Mouse (Mus musculus): ENCODE results near the gene Abl1. TPM values are rescaled to one million over a fixed set of nuclear protein-coding genes. Genes with fewer than 3 reads are reported as not detected.
"Not testable (repeated sequence)": the region's sequence is repeated elsewhere in the genome, so short reads cannot be mapped to it uniquely, and the experiment has no call there.

Gene Abl1
- polyA plus RNA-seq, 1 experiment from 2014 or later = 38.2 TPM

DNA sequence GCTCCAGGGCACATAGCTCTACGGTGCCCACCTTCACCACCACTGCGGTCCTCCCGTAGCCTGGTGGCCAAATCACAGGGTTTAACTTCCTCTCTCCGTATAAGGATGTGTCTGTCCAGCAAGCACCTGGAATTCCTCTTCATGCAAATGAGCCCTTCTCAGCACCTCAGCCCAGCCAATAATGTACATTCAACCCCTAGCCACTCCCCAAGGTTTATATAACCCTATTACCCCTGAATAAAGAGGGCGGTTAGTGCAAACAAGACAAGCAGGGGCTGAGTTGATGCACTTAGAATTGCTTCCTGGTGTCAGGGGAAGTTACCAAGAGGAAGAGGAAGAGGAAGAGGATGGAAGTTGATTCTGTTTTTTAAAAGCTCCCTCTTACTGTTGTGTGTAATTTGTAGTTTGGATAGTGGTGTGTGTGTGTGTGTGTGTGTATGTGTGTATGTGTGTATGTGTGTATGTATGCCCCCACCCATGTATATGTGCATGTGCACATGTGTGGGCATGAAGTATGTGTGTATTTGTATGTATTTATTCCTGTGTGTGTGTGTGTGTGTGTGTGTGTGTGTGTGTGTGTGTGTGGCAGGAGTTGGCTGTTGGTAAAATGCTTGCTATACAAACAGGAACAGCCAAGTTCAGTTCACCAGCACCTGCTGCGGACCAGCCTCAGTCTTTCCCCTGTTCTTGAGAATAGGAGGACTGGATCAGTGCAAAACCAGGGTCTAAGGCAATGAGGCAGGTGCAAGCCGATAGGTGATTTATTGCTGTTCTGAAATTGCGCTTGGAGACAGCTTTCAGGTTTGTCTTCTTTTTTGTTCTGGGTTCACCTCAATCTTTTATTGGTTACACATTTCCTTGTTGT, 25.0 kb upstream of the Abl1 start:
- Histone ChIP-seq H3K9ac (no peak overlapping the region), H3K27me3 (replicated peaks) (peaks cover 69% of the 10 kb centered on the region), H3K27ac (no peak overlapping the region), H3K9me3 (peaks cover 5% of the 10 kb centered on the region; the same call in 1 of the 2 replicates), H3K4me3 (no peak overlapping the region), H3K36me3 (no peaks in the 10 kb centered on the region), H3K4me1 (no peaks in the 10 kb centered on the region), H3K4me2 (replicated peaks) (no peak overlapping the region)
- no peak for ATAC-seq (ENCODE audit: low FRiP score, low read depth)
- 67% methylated on average over 8 of the region's 8 CpGs for WGBS

DNA sequence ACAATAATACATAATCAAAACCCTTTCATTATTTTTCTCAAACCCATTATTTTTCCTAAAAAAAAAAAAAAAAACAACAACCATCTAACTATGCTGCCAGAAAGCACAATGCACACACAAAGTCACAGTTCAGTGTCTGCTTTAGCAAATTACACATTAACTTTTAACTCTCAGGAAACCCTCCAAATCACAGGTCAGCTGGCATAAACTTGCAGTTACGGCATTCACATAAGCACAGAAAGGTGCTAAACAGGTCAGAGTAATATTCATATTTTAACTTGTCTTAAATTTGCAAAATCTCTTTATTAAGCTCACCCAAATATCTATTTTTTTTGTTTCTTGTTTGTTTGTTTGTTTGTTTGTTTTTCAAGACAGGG, 24.4 kb upstream of the Abl1 start:
- Histone ChIP-seq H3K9ac (no peak overlapping the region), H3K27ac (no peak overlapping the region), H3K4me1 (no peaks in the 10 kb centered on the region), H3K9me3 (peaks cover 5% of the 10 kb centered on the region; the same call in 1 of the 2 replicates), H3K36me3 (no peaks in the 10 kb centered on the region), H3K27me3 (replicated peaks) (peaks cover 64% of the 10 kb centered on the region), H3K4me2 (replicated peaks) (no peak overlapping the region), H3K4me3 (no peak overlapping the region)
- no peak for ATAC-seq (ENCODE audit: low FRiP score, low read depth)
- 90% methylated on average over 1 of the region's 1 CpGs for WGBS

DNA sequence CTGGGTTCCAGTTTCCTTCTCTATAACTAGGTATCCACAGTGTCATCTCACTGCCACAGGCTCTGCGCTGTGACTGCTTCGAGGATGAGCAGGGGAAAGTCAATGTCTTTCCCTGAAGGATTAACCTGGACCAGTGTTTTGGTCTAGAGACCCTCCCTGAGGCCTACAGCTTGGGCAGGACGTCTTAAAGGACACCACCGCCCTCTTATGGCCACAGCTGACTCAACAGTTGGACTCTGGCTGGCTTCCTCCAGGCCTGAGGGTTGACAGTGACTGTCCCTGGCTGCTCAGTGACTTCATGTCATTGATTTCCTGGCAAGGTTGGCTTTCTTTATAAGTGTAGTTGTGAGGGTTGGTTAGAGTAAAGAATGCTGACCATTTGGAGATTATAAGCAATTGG, 20.8 kb upstream of the Abl1 start:
- Histone ChIP-seq H3K27me3 (replicated peaks) (peaks cover 42% of the 10 kb centered on the region), H3K4me2 (replicated peaks) (no peak overlapping the region), H3K36me3 (peaks cover 1% of the 10 kb centered on the region; the same call in 1 of the 2 replicates), H3K9ac (no peak overlapping the region), H3K9me3 (no peaks in the 10 kb centered on the region), H3K4me3 (no peak overlapping the region), H3K27ac (no peak overlapping the region), H3K4me1 (peaks cover 12% of the 10 kb centered on the region)
- 26% methylated on average over 4 of the region's 4 CpGs for WGBS
- no peak for ATAC-seq (ENCODE audit: low FRiP score, low read depth)

DNA sequence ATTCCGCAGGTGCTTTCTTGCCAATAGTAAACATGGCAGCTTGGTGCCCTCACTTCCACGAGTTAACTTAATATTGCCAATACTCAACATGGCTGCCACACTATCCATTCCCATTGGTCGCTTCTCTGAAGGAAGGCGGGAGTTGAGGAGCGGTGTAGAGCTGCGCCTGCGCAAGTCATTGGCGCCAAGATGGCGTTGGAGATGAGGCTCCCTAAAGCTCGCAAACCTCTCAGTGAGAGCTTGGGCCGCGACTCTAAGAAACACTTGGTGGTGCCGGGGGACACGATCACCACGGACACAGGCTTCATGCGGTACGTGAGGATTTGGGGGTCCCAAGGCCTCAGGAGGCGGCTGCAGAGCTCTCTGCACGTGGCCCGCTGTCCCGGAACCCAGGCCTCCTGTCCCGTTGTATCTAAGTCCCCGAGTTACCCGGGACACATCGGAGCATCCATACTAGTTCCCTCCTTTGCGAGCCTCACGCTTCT, 17.6 kb upstream of the Abl1 start, which contains the start of gene Exosc2:
Gene Exosc2 (plus strand): TSS at position 165 of the 485 bp plus-strand sequence.
- H3K36me3 ChIP-seq = peaks cover 32% of the 10 kb centered on the region
- WGBS = under 1% methylated on average over 27 of the region's 27 CpGs

DNA sequence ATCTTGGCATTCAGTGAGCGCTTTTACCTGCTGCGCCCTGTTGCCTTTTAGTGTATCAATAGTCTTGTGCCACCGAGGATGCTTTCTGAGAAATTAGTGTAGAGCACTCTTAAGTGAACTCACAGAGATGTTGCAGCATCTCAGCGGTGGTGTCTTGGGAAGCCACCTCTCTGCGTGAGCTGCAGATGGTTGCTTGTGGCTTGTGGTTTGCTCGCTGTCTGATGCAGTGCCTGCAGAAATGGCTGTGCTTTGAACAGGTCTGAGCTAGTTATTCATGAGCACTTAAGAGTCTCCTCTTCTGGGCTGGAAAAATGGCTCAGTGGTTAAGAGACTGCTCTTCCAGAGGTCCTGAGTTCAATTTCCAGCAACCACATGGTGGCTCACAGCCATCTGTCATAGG, 9.5 kb upstream of the Abl1 start:
- peaks cover 70% of the 10 kb centered on the region for H3K36me3 ChIP-seq
- ATAC-seq (ENCODE audit: low FRiP score, low read depth) = no peak

More for the DNA sequence above, 17.6 kb upstream of the Abl1 start, which contains the start of gene Exosc2:
- Histone ChIP-seq H3K4me3 (peak within 1 kb of the TSS; percentile 74), H3K9me3 (no peaks in the 10 kb centered on the region), H3K27ac (no peak within 1 kb of the TSS), H3K4me1 (peaks cover 21% of the 10 kb centered on the region), H3K27me3 (replicated peaks) (peaks cover 15% of the 10 kb centered on the region), H3K9ac (peak within 1 kb of the TSS; percentile 71), H3K4me2 (replicated peaks) (peak within 1 kb of the TSS; percentile 89)
- peak; percentile 96 for ATAC-seq (ENCODE audit: low FRiP score, low read depth)

DNA sequence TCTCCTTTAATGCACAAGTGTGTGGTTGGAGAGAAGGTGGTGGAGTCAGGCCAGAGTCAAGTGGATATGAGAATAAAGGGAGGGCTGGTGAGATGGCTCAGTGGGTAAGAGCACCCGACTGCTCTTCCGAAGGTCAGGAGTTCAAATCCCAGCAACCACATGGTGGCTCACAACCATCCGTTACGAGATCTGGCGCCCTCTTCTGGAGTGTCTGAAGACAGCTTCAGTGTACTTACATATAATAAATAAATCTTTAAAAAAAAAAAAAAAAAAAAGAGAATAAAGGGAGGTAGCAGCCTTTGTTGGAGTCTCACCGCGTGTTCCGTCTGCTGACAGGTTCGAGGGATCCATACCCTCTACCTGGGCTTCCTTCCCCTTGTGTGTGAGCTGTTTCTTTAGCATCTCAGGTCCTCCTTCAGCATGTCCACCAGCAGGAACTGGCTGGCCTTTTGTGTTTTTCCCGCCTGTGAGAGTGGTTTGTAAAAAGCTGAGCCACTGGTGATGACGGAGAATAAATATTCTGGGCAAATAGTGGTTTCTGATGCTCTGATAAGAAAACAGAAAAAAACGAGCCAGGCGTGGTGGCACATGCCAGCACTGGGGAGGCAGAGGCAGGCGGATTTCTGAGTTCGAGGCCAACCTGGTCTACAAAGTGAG, 7.0 kb upstream of the Abl1 start:
- not testable (repeated sequence) for H3K4me2 ChIP-seq (replicated peaks); H3K9me3 ChIP-seq; H3K27ac ChIP-seq; H3K9ac ChIP-seq; H3K4me3 ChIP-seq; H3K4me1 ChIP-seq; H3K27me3 ChIP-seq (replicated peaks); ATAC-seq (ENCODE audit: low FRiP score, low read depth)
- 89% methylated on average over 15 of the region's 15 CpGs for WGBS
- peaks cover 46% of the 10 kb centered on the region for H3K36me3 ChIP-seq

More for the DNA sequence above, 9.5 kb upstream of the Abl1 start:
- Histone ChIP-seq H3K9me3 (no peaks in the 10 kb centered on the region), H3K27ac (no peak overlapping the region), H3K9ac (no peak overlapping the region), H3K4me2 (replicated peaks) (no peak overlapping the region), H3K27me3 (replicated peaks) (no peaks in the 10 kb centered on the region), H3K4me1 (no peaks in the 10 kb centered on the region), H3K4me3 (no peak overlapping the region)
- WGBS = 97% methylated on average over 6 of the region's 6 CpGs

DNA sequence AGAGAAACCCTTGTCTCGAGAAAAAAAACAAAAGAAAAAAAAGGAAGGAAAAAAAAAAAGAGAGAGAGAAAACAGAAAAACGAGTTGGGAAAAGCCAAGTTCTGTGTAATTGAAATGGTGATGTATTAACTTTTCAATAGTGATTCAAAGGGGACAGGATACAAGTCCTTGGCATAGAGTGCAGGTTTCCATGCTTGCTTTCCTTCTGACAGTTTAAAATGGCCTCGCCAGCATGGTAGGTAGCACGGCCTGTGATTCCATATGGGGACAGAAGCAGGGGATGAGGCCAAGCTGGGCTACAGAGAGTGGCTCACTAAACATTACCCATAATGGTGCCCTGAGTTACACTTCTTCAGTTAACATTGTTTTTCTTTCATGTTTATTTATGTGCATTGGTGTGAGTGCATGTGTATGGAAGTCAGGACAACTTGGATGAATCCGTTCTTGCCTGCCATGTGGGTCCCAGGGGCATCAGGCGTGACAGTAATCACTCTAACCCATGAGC, 6.4 kb upstream of the Abl1 start:
- 91% methylated on average over 6 of the region's 6 CpGs for WGBS
- no peak overlapping the region for H3K4me2 ChIP-seq (replicated peaks)
- no peaks in the 10 kb centered on the region for H3K27me3 ChIP-seq (replicated peaks)
- no peaks in the 10 kb centered on the region for H3K9me3 ChIP-seq
- no peak overlapping the region for H3K27ac ChIP-seq
- H3K36me3 ChIP-seq = peaks cover 40% of the 10 kb centered on the region
- H3K9ac ChIP-seq = no peak overlapping the region
- H3K4me3 ChIP-seq = no peak overlapping the region
- ATAC-seq (ENCODE audit: low FRiP score, low read depth) = no peak
- H3K4me1 ChIP-seq = no peaks in the 10 kb centered on the region

DNA sequence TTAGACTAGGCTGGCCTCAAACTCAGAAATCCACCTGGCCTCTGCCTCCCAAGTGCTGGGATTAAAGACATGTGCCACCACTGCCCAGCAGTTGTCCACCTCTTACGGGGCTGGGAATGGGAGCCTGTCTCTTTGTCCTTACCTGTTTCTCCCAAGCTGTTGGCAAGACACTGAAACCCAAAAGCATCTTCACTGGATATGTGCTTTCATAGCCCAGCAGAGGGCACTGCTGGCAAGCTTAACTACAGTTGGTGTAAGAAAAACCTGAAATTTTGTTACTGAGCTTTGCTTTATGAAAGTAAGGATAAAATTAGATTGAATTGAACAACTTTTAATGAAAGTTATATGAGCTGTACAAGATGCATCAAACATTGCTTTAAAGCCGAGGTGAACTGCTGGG, 4.5 kb upstream of the Abl1 start:
- Histone ChIP-seq H3K9me3 (no peaks in the 10 kb centered on the region), H3K27ac (no peak overlapping the region), H3K36me3 (peaks cover 22% of the 10 kb centered on the region), H3K4me1 (no peaks in the 10 kb centered on the region), H3K27me3 (replicated peaks) (no peaks in the 10 kb centered on the region), H3K4me2 (replicated peaks) (no peak overlapping the region), H3K9ac (no peak overlapping the region), H3K4me3 (no peak overlapping the region)
- 22% methylated on average over 2 of the region's 2 CpGs for WGBS
- no peak for ATAC-seq (ENCODE audit: low FRiP score, low read depth)

DNA sequence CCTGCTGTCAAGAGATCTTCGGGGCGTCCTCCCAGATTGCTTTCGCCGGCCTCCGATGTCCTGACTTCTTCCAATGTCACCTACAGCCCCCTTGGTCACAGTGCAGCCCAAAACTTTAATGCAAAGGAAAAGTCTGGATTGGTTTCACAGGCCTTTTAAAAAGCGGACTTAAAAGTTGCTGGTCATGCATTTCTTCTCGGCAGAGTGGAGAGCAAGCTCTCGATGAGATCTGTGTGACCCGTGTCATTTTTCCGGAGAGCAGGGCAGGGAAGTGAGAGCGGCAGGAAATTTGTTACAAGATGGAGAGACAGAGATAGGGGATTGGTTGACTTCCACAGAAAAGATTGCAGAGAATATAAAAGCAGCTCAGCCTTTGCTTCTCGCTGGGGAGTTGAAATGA, 869 bp downstream of the Abl1 start:
- H3K4me2 ChIP-seq (replicated peaks) = peak overlapping the region; percentile 75
- peaks cover 18% of the 10 kb centered on the region for H3K4me1 ChIP-seq
- no peak for ATAC-seq (ENCODE audit: low FRiP score, low read depth)
- H3K27ac ChIP-seq = 0 out of 2 replicates have a peak overlapping the region, but pooled peaks have one; percentile 84
- peak overlapping the region; percentile 89 for H3K9ac ChIP-seq
- H3K4me3 ChIP-seq = peak overlapping the region; percentile 89
- under 1% methylated on average over 12 of the region's 12 CpGs for WGBS
- H3K27me3 ChIP-seq (replicated peaks) = no peaks in the 10 kb centered on the region
- H3K36me3 ChIP-seq = peaks cover 3% of the 10 kb centered on the region; the same call in 1 of the 2 replicates
- H3K9me3 ChIP-seq = no peaks in the 10 kb centered on the region

DNA sequence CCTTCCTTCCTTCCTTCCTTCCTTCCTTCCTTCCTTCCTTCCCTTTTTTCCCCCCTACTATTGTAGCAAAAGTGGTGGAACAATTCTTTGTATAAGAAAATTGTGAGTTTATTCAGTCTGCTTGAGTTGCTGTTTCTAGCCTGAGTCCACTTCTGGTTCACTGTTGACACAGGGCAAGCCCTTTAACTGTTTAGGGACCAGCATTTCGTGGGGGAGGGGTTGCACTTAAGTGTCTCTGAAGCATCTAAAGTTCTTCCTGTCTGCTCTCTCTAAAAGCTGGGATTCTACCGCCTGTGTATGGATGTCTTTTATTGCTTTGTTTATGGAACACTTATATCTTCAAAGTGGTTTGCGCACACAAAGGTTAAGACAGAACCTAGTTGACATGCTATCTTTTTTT, 1.9 kb downstream of the Abl1 start:
- H3K27ac ChIP-seq = no peak overlapping the region
- no peak for ATAC-seq (ENCODE audit: low FRiP score, low read depth)
- peaks cover 3% of the 10 kb centered on the region; the same call in 1 of the 2 replicates for H3K36me3 ChIP-seq
- peak overlapping the region; percentile 89; the same call in 1 of the 2 replicates for H3K4me3 ChIP-seq
- H3K4me2 ChIP-seq (replicated peaks) = peak overlapping the region; percentile 75
- WGBS = 52% methylated on average over 3 of the region's 3 CpGs
- no peaks in the 10 kb centered on the region for H3K27me3 ChIP-seq (replicated peaks)
- H3K4me1 ChIP-seq = peaks cover 18% of the 10 kb centered on the region
- no peaks in the 10 kb centered on the region for H3K9me3 ChIP-seq
- H3K9ac ChIP-seq = 0 out of 2 replicates have a peak overlapping the region, but pooled peaks have one; percentile 89

DNA sequence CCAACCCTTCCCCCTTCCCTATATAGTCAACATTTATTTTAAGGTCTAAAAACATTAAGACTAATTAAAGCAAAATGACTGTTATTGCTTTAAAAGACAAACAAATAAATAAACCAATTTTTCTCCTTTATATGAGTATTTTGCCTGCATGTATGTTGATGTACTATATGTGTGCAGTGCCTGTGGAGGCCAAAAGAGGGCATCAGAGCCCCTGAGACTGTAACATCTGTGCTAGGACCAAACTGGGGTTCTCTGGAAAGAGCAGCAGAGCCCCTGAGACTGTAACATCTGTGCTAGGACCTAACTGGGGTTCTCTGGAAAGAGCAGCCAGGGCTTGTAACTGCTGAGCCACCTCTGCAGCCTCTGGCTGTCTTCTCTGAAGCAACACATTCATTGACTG, 10.0 kb downstream of the Abl1 start:
- Histone ChIP-seq H3K36me3 (peaks cover 23% of the 10 kb centered on the region; the same call in 1 of the 2 replicates), H3K4me1 (peaks cover 2% of the 10 kb centered on the region; the same call in 1 of the 2 replicates), H3K4me3 (no peak overlapping the region), H3K9ac (no peak overlapping the region), H3K9me3 (no peaks in the 10 kb centered on the region), H3K4me2 (replicated peaks) (no peak overlapping the region), H3K27me3 (replicated peaks) (no peaks in the 10 kb centered on the region), H3K27ac (no peak overlapping the region)
- ATAC-seq (ENCODE audit: low FRiP score, low read depth) = no peak
